Mouse (Mus musculus): ENCODE results near the gene Fabp3. TPM values are rescaled to one million over a fixed set of nuclear protein-coding genes. Genes with fewer than 3 reads are reported as not detected.

Gene Fabp3
- polyA plus RNA-seq, 1 experiment: 22.5 TPM

DNA sequence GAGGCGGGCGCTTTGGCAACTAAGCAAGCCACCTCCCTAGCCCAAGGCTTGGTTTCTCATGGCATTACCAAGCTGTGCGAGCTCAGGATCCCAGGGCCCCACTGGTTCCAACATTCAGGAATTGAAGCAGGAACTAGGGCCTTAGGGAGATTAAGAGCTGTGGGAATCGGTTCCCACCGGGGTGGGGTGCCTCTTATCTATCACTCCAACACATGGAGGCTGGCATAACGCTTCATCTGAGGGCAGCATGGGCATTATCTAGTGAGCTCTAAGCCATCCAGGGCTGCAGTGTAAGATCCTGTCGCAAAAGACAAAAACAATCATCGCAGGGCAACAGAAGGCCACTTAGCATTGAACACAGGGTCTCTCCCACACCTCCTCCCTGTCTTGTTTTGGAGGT is 13.9 kb upstream of the Fabp3 start:
- DNase-seq (ENCODE audit: low spot score): no peak

DNA sequence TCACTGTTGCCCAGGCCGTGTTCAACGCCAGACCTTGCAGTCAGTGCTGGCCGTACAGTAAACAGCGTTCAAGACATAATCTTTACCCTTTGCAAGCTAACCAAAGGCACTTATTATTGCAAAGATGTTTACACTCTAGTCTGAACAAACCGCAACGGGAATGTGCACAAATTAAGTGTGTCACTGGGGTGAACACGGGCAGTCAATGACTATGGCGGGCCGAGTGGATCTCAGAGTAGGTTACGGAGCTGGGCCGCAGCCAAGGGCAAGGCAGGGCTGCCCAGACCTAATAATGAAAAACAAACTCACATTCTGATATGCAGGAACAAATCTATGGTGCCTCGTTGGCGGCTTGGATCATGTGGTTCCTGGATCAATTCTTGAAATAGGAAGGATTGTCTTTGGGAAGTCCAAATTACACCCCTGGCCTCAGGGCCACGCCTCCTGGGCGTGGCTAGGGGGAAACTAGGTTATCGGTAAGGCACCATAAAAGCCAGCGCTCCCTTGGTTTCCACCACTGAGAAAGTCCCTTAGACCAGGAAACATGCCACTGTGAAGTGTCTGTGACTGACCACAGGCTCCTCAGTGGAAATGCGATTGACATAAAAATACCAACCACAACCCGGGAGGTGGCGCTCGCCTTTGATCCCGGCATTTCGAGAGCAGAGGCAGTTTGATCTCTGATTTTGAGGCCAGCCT is 13.2 kb upstream of the Fabp3 start:
- no peak for DNase-seq (ENCODE audit: low spot score)

DNA sequence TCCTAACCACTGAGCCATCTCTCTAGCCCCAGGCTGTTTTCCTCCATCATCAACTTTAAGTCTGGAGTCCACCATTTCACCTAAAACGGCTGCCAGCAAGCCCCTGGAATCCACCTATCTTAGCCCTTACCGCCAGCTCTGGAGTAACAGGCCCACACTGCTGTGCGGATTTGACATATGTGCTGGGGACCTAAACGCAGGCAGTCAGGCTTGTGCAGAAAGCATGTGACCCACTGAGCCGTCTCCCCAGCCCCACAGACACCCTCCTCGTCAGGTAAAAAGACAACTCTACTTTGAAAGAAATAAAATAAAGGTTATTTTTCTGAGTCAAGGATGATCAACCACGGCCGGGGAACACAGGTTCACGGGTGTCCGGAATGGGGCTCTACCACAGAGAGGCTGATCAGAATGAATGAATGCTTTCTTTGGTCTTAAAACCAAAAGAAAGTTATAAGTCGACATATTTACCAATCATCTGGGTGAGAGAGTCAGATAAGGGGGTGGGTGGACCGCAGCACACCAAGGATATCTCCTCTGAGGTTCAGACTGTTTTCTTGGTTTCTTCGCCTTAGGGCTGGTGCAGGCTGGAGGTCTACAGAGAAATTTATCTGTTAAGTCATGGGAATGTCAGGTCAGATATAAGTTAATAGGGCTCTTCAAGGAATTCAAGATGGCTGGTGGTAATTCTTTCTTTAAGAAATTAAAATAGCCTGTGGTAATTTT is 12.0 kb upstream of the Fabp3 start:
- no peak for DNase-seq (ENCODE audit: low spot score)

DNA sequence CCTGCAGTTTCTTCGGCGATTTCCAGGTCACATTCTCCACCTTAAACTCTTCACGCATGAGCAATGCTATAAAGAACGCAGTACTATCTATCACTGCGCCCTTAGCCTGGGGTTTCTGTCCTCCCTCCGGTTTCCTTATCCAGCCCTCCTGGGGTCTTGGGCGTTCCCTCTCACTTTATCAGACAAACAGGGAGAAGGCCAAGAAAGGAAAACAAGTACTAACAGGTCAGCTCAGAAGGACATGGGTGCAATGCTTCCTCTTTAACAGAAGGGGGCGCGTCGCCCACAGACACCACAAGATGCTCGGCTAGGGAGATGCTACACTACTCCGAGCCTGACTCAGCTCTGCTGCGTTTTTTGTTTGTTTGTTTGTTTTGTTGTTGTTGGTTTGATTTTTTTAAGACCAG is 11.3 kb upstream of the Fabp3 start:
- DNase-seq (ENCODE audit: low spot score): no peak

DNA sequence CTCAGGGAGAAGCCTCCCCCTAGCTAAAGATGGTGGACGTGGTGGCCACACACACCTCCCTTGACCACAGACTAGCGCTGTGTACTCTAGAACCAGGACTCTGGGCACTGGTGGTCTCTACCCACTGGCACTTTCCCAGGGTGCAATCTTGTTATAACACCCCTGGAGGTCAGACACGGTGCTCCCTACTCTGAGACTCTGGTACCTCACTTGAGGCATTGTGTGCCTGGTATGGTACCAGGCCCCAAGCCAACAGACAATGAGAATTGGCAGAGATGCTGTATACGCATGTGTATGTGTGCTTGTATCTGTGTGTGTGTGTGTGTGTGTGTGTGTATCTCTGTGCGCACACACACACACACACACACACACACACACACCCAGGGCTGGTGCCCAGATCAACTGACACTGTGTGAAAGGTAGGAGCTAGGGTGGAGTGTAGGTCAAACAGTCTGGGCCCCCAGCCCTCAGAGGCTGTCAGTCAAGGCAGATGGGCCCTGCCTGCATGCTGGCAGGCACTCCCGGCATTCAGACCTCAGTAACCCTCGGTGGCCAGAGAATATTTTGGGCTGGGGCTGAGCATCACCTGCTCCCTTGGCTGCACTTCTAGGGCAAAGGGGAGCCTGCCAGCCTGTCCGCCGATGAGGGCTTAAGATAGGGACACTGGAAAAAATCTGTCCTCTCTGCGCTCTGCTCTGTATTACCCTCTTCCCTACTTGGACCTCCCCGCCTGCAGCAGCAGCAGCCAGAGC is 9.3 kb upstream of the Fabp3 start:
- no peak for DNase-seq (ENCODE audit: low spot score)

DNA sequence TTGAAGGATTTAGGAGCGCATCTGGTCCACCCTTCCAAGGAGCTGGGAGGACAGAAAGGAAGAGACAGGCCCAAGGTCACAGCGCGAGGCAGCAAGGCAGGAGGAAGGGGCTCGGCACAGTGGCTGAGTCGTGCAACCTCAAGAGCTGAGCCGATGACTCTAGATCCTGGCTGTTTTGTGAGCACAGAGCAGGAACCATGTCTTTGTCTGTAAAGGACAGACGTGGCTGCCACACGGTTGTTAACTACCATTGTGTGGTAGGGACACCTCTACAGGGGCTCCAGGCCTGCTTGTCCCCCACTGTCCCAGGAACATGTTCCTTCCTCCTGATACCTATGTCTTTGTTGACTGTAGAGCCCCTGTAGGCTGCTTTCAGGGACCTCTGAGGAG is 8.8 kb upstream of the Fabp3 start:
- DNase-seq (ENCODE audit: low spot score): no peak

DNA sequence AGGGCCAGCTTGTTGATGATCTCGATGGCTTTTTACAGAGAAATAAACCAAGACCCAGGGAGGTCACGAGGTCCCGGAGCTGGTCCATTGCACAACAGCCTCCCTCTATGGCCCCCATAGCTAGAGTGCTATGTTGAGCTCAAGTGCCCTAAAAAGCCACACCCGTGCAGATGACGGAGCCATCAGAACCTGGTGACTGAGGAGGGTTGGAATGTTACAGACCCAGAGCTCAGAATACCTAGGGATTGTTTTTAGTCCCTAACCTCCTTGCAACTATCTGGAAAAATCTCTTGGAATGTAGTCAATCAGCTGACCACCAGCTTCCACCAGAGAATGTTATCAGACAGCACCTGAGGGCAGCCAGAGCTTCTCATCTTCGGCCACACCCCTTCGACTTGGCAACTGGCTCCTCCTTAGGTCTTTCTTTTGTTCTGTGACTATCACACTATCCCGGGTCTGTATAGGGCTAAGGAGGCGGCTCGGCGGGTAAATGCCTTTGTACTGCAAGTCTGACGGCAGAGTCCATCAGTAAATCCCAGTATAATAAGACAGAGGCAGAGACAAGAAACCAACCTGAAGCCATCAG is 6.0 kb upstream of the Fabp3 start:
- no peak for DNase-seq (ENCODE audit: low spot score)

DNA sequence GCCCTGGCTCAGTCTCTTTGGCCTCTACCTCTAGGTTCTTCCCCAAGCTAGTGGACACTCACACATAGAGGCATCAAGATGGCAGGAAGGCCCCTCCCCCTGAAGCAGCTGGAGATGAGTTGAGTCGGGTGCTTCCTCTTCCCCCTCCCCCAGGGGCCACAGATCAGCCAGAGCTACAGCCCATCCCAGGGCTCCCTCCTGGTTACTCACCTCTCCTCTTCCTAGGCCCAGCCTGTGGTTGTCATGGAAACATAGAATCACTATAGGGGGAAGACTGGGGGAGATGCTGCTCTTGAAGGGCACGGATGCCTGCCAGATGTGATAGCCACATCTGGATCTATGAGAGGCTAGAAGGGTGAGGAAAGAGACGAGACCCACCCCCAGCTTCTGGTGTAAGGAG is 3.6 kb upstream of the Fabp3 start:
- DNase-seq (ENCODE audit: low spot score): no peak

DNA sequence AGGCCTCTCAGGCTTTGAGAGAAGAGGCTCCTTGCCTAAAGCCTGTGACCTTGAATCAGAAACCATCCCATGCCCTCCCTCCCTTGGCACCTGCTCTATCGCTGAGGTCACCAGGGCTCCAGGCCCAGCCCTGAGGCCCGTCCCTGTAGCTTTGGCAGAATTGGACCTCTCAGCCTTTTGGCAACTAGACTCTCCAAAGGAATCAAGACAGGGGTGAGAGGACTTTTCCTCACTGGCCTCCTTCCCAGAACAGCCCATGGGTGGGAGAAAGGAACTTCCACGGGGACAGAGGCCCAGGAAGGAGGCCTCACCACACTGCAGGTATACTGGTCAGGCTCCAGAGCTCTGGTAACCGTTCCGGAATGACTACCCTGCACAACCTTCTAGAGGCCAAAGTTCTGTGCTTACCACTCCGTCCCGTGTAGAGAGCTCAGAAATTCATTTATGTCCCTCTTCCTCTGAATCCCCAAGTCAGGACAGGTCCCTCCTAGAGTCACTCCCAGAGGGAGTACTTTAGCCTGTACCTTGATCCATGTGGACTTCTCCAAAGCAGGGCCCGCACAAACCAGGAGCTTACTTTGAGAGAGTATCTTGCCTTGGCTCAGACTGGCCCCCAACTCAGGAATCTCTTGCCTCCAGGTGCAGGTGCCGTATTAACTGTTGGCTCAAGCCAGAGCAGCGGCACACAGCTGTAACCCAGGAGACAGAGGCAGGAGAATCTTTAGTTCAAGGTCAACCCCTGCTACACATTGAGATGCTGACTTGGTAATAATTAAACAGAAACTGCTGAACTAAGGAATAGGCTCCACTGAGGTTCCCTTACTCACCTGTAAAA is 1.4 kb upstream of the Fabp3 start:
- no peak for DNase-seq (ENCODE audit: low spot score)

DNA sequence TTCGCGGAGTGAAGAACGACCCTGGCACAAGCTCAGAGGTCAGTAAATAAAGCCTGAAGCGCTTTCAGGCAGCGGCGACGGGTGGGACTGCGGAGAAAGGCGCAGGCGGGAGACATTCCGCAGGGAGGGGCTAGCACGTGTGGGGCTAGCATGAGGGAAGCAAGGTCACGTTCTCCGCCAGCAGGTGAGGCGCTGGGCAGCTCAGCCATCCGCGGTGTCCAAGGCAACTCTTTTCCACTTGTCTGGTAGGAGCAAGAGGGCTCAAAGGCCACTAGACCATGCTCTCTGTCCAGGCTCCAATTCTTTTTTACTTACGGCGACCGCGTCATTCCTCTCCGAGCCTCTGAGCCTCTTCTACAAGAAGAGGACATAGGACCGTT is 554 bp upstream of the Fabp3 start:
- peak; percentile 32 for DNase-seq (ENCODE audit: low spot score)

DNA sequence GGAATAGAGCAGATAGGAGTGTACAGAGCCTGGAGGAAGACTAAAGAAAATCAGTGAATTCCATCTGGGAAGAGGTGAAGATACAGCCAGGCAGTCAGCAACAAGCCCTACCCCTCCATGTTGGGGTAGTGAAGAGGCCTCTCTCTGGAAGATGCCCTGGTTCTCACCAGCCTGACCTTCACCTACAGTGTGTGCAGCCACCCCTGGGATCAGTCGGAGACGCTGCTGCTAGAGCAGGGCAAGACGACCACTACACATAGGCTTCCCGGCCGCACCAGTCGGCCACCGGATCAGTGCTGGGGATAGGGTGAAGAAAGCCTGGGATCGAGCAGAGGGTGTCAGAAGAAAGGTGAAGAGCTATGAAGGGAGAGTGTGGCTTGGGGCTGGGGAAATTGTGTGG is 859 bp downstream of the Fabp3 start:
- no peak for DNase-seq (ENCODE audit: low spot score)

DNA sequence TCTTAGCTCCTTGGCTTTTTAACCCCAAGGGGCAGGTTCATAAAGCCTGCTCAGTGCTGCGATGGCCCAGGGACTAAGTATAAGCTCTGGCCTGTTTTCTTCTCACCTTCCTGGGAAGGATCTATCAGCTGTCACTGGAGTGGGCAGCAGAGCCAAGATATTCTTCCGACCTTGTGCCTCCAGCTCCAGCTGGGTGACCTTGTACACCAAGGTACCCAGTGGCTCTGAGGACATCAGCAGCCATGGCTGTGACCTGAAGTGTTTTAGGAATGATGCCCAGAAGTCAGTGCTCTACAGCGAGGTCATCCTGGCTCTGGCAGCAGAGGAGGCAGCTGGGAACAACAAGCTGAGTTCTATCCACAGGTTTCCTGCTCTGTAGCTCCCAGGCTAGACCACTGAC is 4.1 kb downstream of the Fabp3 start:
- no peak for DNase-seq (ENCODE audit: low spot score)

DNA sequence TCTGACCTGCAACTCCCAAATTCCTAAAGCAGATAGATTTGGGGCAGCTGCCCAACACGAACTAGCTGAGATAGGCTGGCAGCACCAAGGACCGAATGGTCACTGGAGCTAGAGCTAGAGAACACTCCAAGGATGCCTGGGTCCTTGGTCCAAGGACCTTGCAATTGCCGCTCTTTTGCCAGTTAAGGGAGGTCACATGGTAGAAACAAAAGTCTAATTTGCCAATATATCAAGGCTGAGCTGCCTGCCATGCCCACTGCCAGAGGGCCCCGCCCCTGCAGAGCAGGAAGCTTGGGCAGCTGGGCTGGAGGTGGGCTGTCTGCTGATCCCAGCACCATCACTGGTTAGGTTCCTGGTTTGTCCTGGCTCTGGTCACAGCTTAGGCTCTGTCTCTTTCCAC is 5.2 kb downstream of the Fabp3 start:
- no peak for DNase-seq (ENCODE audit: low spot score)

DNA sequence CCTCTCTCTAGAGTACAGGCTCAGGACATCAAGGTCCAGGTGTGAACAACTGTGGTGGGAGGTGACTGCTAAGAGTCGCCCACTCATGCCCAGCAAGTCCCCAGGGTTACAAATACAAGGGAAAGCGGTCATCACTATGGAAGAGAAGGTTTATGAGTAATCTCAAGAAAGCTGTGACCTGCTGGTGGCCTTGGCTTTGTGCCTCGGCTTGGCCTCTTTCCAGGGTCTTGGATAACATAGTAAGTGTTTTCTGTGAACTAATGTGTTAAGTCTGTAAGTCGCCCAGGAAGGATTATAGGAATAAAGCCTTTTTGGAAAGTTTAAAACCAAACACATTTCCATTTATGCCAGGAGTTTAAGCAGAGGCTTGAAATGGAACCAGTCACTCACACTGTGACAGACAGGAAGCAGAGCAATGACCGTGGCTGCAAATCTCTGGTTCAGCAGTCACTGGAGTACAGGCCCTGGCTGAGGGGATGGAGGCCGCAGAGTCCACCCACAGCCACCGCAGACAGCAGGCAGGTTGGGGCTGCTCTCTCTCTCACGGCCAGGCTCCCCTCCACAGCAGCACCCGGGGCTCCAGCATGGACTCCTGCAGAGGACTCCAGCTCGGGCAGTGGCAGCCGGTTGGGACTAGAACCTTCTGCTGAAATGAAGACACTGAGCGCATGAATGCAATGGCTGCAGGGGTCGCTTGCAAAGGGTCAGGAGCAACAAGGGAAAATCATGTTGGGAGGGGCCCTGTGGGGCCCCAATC is 7.6 kb downstream of the Fabp3 start:
- DNase-seq (ENCODE audit: low spot score): no peak

DNA sequence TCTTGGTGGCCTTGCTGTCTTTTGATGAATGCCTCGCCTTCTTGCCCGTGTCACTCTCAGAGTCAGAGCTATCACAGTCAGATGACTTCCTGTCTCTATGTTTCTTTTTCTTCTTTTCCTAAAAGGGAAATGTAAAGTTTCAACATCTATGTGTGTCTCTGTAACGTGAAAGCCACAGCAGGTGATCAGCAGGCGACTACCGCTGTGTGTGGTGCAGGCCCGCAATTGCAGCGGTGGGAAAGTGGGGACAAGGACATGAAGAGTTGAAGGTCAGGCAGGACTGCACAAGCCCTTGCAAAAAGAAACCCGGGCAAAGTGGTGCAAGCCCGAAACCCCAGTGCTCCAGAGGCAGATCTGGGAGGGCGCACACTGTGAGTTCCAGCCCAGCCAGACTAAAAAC is 8.3 kb downstream of the Fabp3 start:
- no peak for DNase-seq (ENCODE audit: low spot score)

DNA sequence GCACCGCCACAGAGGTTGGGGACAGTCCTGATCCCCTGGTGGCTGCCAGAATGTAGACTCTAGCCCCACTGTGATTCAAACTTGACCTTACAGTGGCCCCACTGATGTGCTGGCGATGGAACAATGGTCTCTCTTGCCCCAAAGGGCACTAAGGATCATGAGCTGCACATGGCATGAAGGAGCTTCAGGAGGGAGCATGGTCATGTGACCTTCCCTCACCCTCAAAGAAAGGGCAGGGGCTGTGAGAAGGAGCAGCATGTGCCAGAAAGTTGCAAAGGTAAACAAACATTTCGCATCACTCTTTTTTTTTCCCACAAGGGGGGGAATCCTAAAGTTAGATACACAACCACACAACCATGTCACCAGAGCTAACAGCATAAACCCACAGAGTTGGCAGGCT is 9.7 kb downstream of the Fabp3 start:
- DNase-seq (ENCODE audit: low spot score): no peak

DNA sequence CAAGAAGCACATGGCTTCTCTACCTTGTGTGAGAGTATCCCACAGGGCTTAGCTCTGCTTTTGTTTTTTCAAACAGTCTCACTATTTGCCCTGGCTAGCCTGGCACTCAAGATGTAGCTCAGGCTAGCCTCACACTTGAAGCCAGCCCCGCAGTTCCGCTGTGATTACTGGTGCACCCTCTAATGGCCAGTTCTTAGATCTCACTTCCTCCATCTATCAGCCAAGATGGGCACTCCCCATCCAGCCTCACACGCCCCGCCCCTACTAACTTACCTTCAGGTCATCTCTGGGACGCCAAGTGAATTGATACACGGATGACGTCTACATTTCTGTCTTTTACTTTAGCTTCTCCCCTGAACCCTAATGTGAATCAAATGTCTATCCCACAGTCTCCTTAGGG is 11.2 kb downstream of the Fabp3 start:
- DNase-seq (ENCODE audit: low spot score): no peak

DNA sequence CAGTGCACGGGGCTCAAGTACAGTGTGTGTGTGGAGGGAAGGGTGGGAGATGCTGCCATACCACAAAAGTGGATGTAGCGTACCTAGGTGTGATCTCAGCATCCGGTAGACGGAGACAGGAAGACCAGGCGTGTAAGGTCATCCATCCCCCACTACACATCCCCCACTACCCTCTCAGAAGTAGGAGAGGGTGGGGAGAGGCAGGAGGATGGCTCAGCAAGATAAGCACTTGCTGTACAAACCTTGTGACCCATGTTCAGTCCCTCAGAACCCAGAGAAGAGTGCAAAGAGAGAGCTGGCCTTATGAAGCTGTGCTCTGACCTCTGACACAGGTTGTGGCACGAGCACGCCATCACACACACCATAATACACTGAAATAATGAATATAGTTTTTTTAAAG is 13.2 kb downstream of the Fabp3 start:
- no peak for DNase-seq (ENCODE audit: low spot score)

DNA sequence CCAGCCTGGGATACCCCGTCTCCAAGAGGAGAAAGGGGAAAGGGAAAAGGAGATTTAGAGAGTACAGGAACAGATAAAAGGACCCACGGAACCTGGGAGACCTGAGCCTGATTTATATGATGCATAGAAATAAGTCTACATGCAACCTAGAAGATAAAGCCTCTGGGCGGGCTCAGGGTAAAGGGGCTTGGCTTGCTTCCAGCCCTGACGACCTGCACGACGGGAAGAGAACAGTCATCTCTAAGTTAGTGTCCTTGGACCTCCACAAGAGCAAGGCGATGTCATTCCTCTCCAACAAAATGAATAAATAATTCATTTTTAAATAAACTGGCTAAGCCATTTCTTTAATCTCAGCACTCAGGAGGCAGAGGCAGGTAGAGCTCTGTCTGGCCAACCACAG is 14.2 kb downstream of the Fabp3 start:
- DNase-seq (ENCODE audit: low spot score): no peak

DNA sequence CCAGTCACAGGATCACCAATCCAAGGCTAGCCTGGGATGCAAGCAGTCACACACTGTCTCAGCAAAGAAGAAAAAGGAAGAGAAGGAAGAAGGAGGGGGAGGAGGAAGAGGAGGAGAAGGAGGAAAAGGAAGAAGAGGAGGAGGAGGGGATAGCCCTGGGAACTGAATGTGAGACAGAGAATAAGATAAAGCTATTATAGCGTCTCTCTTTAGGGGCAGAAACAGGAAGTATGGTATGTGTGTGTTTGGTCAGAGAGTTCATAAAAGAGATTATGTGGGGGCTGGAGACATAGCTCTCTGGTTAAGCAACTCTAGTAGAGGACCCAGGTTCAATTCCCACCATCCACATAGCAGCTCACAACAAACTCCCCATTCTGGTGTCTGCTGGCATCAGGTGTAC is 14.8 kb downstream of the Fabp3 start:
- DNase-seq (ENCODE audit: low spot score): no peak

DNA sequence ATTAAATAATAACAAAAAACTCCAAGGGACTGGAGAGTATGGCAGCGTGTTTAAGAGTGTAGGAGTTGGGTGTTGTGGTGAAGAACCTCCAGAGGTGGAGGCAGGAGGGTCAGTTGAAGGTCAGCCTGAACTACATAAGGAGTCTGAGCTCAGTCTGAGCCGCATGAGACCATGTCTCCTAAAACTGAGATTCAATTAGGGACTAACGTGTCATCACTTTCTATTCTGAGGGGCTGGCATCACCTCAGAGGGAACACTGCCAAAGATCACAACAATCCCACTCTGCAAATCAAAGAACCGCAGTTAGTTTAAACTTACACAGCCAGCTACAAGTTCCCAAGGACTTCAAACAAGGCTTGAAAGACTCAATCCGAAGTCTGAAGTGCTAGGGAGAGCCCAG is 15.2 kb downstream of the Fabp3 start:
- DNase-seq (ENCODE audit: low spot score): no peak

All from urinary bladder, adult 2 months (tissue).